8 mouse cellular contexts compared by ENCODE assay signal in genomic region chr7:78846066-78846716, GRCm38 (mm10). TPM values are rescaled to one million over a fixed set of nuclear protein-coding genes. Genes with fewer than 3 reads are reported as not detected.
DNase-seq lines count a peak whose midpoint lies in the region; ATAC-seq lines count a peak whose summit lies in the region.

No protein-coding gene starts in this region.

- DNase-seq in heart, postnatal 14 days = no peak
- peak; percentile 13 for DNase-seq in adipocyte (ENCODE audit: low spot score)
- DNase-seq in hindbrain, embryonic 11.5 days (ENCODE audit: low spot score) = peak; percentile 3
- no peak for DNase-seq in layer of hippocampus, postnatal 10 days (ENCODE audit: low spot score in 2 of 2)
- no peak for DNase-seq in adrenal gland, postnatal 36 days
- DNase-seq in cerebellum, postnatal 10 days = no peak

- no peaks in the 10 kb centered on the region for H3K9me3 ChIP-seq in heart, embryonic 15.5 days (replicated peaks)
- H3K9me3 ChIP-seq in hindbrain, embryonic 11.5 days (ENCODE audit: control insufficient read depth, low read length) = no peaks in the 10 kb centered on the region
- H3K9me3 ChIP-seq in midbrain, embryonic 13.5 days = no peaks in the 10 kb centered on the region

- H3K36me3 ChIP-seq in heart, embryonic 15.5 days = peaks cover 18% of the 10 kb centered on the region
- H3K36me3 ChIP-seq in hindbrain, embryonic 11.5 days (ENCODE audit: control insufficient read depth, insufficient read depth, low read length) = peaks cover 7% of the 10 kb centered on the region; the same call in 1 of the 2 replicates
- H3K36me3 ChIP-seq in midbrain, embryonic 13.5 days = peaks cover 26% of the 10 kb centered on the region

- WGBS in heart, embryonic 15.5 days = 40% methylated on average over 12 of the region's 12 CpGs
- 38% methylated on average over 12 of the region's 12 CpGs for WGBS in hindbrain, embryonic 11.5 days
- 38% methylated on average over 12 of the region's 12 CpGs for WGBS in midbrain, embryonic 13.5 days

- peak overlapping the region; percentile 92 for H3K9ac ChIP-seq in heart, embryonic 15.5 days
- H3K9ac ChIP-seq in hindbrain, embryonic 11.5 days (ENCODE audit: low read depth, low read length) = peak overlapping the region; percentile 72
- H3K9ac ChIP-seq in midbrain, embryonic 13.5 days (replicated peaks) = peak overlapping the region; percentile 94

- H3K27me3 ChIP-seq in heart, embryonic 15.5 days = no peaks in the 10 kb centered on the region
- H3K27me3 ChIP-seq in hindbrain, embryonic 11.5 days (ENCODE audit: control insufficient read depth, insufficient read depth, low read length) = no peaks in the 10 kb centered on the region
- no peaks in the 10 kb centered on the region for H3K27me3 ChIP-seq in midbrain, embryonic 13.5 days

- peak overlapping the region; percentile 99 for H3K4me3 ChIP-seq in heart, embryonic 15.5 days
- peak overlapping the region; percentile 70 for H3K4me3 ChIP-seq in hindbrain, embryonic 11.5 days (ENCODE audit: low read depth, low read length)
- peak overlapping the region; percentile 84 for H3K4me3 ChIP-seq in midbrain, embryonic 13.5 days (replicated peaks)

- intact Hi-C loops in heart, postnatal 14 days (cut with DNase I) = loop anchor here (2.0 kb wide), 2 partner anchors 41 to 53 kb away; no protein-coding TSS in a partner anchor

- H3K27ac ChIP-seq in heart, embryonic 15.5 days = peak overlapping the region; percentile 80; the same call in 1 of the 2 replicates
- no peak overlapping the region for H3K27ac ChIP-seq in hindbrain, embryonic 11.5 days (ENCODE audit: low read depth, low read length)
- peak overlapping the region; percentile 75; the same call in 1 of the 2 replicates for H3K27ac ChIP-seq in midbrain, embryonic 13.5 days

- peaks cover 13% of the 10 kb centered on the region for H3K4me1 ChIP-seq in heart, embryonic 15.5 days (replicated peaks)
- H3K4me1 ChIP-seq in hindbrain, embryonic 11.5 days (replicated peaks; ENCODE audit: control insufficient read depth, insufficient read depth, low read length) = peaks cover 5% of the 10 kb centered on the region
- peaks cover 14% of the 10 kb centered on the region for H3K4me1 ChIP-seq in midbrain, embryonic 13.5 days (replicated peaks)

- no peak for ATAC-seq in heart, embryonic 15.5 days (replicated peaks; ENCODE audit: insufficient number of reproducible peaks, insufficient read depth, low FRiP score, low read depth)
- no peak for ATAC-seq in hindbrain, embryonic 11.5 days (ENCODE audit: low FRiP score)
- no peak for ATAC-seq in midbrain, embryonic 13.5 days

- H3K4me2 ChIP-seq in heart, embryonic 15.5 days = peak overlapping the region; percentile 72
- peak overlapping the region; percentile 54 for H3K4me2 ChIP-seq in hindbrain, embryonic 11.5 days (replicated peaks; ENCODE audit: low read depth, low read length)
- peak overlapping the region; percentile 71 for H3K4me2 ChIP-seq in midbrain, embryonic 13.5 days (replicated peaks)

RNA-seq across cellular contexts. Expression of gene Det1, which starts 0.9 kb away (rescaled TPM):
- polyA plus RNA-seq in heart, embryonic 15.5 days (2015; fragmentation: Nextera tagmentation; extraction: Ambion mirVana) = 9.5 and 12.5 TPM in 2 replicates
- 1 to 10 TPM; 8.6 to 9.9 TPM for total RNA-seq in heart, postnatal 14 days (2021)
- 17.8 and 21.3 TPM in 2 replicates for polyA plus RNA-seq in hindbrain, embryonic 11.5 days (2014; fragmentation: Nextera tagmentation; extraction: Ambion mirVana)
- 17.7 and 18.1 TPM in 2 replicates for polyA plus RNA-seq in midbrain, embryonic 13.5 days (2015; fragmentation: Nextera tagmentation; extraction: Ambion mirVana)
- total RNA-seq in layer of hippocampus, postnatal 10 days (2021) = 1 to 10 TPM; 6.4 to 6.9 TPM
- total RNA-seq in adrenal gland, postnatal 36 days (2021) = 10 to 100 TPM; 11.5 to 15.5 TPM

RNA-seq across cellular contexts. Expression of gene Aen, which starts 49.5 kb away (rescaled TPM):
- 26.8 and 32.9 TPM in 2 replicates for polyA plus RNA-seq in heart, embryonic 15.5 days (2015; fragmentation: Nextera tagmentation; extraction: Ambion mirVana)
- 10 to 100 TPM; 25.8 to 29.4 TPM for total RNA-seq in heart, postnatal 14 days (2021)
- polyA plus RNA-seq in hindbrain, embryonic 11.5 days (2014; fragmentation: Nextera tagmentation; extraction: Ambion mirVana) = 37.4 and 43.7 TPM in 2 replicates
- 47.0 and 49.9 TPM in 2 replicates for polyA plus RNA-seq in midbrain, embryonic 13.5 days (2015; fragmentation: Nextera tagmentation; extraction: Ambion mirVana)
- 10 to 100 TPM; 32.3 to 36.5 TPM for total RNA-seq in layer of hippocampus, postnatal 10 days (2021)
- total RNA-seq in adrenal gland, postnatal 36 days (2021) = 10 to 100 TPM; 37.8 to 39.2 TPM

Comparison
In these comparisons a context has a peak if more than half of its experiments do, and no peak if none do; other contexts are left out.
1. DNase-seq: peak in adipocyte (single experiment) and hindbrain, embryonic 11.5 days (single experiment); none in heart, postnatal 14 days (0 of 2), layer of hippocampus, postnatal 10 days (0 of 2), adrenal gland, postnatal 36 days (0 of 2) and cerebellum, postnatal 10 days (0 of 2).
2. Peak in every context shown above with its lines, with median percentiles within 50 percentile points of each other: H3K4me2 ChIP-seq, H3K4me3 ChIP-seq and H3K9ac ChIP-seq.